Comparison of ENCODE assay signal across 10 mouse cellular contexts in genomic region chr16:32190011-32190441, GRCm38 (mm10). TPM values are rescaled to one million over a fixed set of nuclear protein-coding genes. Genes with fewer than 3 reads are reported as not detected.
DNase-seq lines count a peak whose midpoint lies in the region; ATAC-seq lines count a peak whose summit lies in the region.
"Had no signal": no experiment of that assay in that cellular context is flagged by ENCODE, and none has a peak within 500 bp of the region (broad histone marks: within the 10 kb centered on the region; RNA-seq: fewer than 3 reads in every experiment).

No protein-coding gene starts in this region.

- peaks cover 4% of the 10 kb centered on the region for H3K36me3 ChIP-seq in megakaryocyte, embryonic 14.5 days (replicated peaks; ENCODE audit: low read length)
- H3K36me3 ChIP-seq: embryonic facial prominence, embryonic 15.5 days had no signal

- peak; percentile 73 for ATAC-seq in inflammation-experienced regulatory T-cells, adult 6 months

- peaks cover 5% of the 10 kb centered on the region; the same call in 1 of the 2 replicates for H3K9me3 ChIP-seq in megakaryocyte, embryonic 14.5 days
- H3K9me3 ChIP-seq: embryonic facial prominence, embryonic 15.5 days had no signal

- peak overlapping the region; percentile 91 for H3K4me3 ChIP-seq in megakaryocyte, embryonic 14.5 days (replicated peaks)
- H3K4me3 ChIP-seq: embryonic facial prominence, embryonic 15.5 days had no signal

- DNase-seq in kidney, adult 9 months: peak; percentile 32
- DNase-seq in kidney, adult 18-20 months: no peak
- peak; percentile 21 for DNase-seq in adrenal gland, postnatal 14 days
- no peak for DNase-seq in embryo, embryonic 10 days (ENCODE audit: low spot score)
- DNase-seq in gastrocnemius, adult 8-10 months (ENCODE audit: low spot score in 2 of 2): no peak
- no peak for DNase-seq in right cerebral cortex, postnatal 36 days (ENCODE audit: low spot score in 2 of 2)

- H3K27me3 ChIP-seq in megakaryocyte, embryonic 14.5 days (replicated peaks): no peaks in the 10 kb centered on the region
- H3K27me3 ChIP-seq: embryonic facial prominence, embryonic 15.5 days had no signal

- H3K4me1 ChIP-seq in megakaryocyte, embryonic 14.5 days: peaks cover 86% of the 10 kb centered on the region
- H3K4me1 ChIP-seq: embryonic facial prominence, embryonic 15.5 days had no signal

RNA-seq across cellular contexts. Expression of gene Bex6, which starts 10.4 kb away (rescaled TPM):
- total RNA-seq in adrenal gland, postnatal 14 days (2021): not detected in 2 replicates
- polyA plus RNA-seq in inflammation-experienced regulatory T-cells, adult 6 months (2017; shearing (Covaris generic)): under 1 TPM in 2 of 3 experiments, not detected in 1; 0.38 to 0.63 TPM
- polyA plus RNA-seq in megakaryocyte, embryonic 14.5 days (2012; ENCODE audit: insufficient read depth, low replicate concordance): 1.3 TPM in 1 of 2 replicates, not detected in the other
- not detected for total RNA-seq in gastrocnemius, adult 8-10 months (2022)
- total RNA-seq: MEL had no signal

RNA-seq across cellular contexts. Expression of gene Nrros, which starts 24.6 kb away (rescaled TPM):
- total RNA-seq in adrenal gland, postnatal 14 days (2021): 8.0 and 17.4 TPM in 2 replicates
- polyA plus RNA-seq in inflammation-experienced regulatory T-cells, adult 6 months (2017; shearing (Covaris generic)): 10 to 100 TPM; 42.7 to 71.0 (median 53.2) TPM
- polyA plus RNA-seq in megakaryocyte, embryonic 14.5 days (2012; ENCODE audit: insufficient read depth, low replicate concordance): 75.8 and 110 TPM in 2 replicates
- 1 to 10 TPM in 2 of 4 experiments, under 1 TPM in 2; 0.56 to 1.7 (median 1.2) TPM for total RNA-seq in gastrocnemius, adult 8-10 months (2022)

RNA-seq across cellular contexts. Expression of gene Fbxo45, which starts 56.9 kb away (rescaled TPM):
- 17.6 and 18.4 TPM in 2 replicates for total RNA-seq in adrenal gland, postnatal 14 days (2021)
- 1 to 10 TPM; 5.1 to 5.7 (median 5.5) TPM for polyA plus RNA-seq in inflammation-experienced regulatory T-cells, adult 6 months (2017; shearing (Covaris generic))
- 0.95 and 2.2 TPM in 2 replicates for polyA plus RNA-seq in megakaryocyte, embryonic 14.5 days (2012; ENCODE audit: insufficient read depth, low replicate concordance)
- total RNA-seq in gastrocnemius, adult 8-10 months (2022): 10 to 100 TPM; 15.9 to 20.6 (median 16.7) TPM

RNA-seq across cellular contexts. Expression of gene Wdr53, which starts 57.0 kb away (rescaled TPM):
- 13.9 and 16.7 TPM in 2 replicates for total RNA-seq in adrenal gland, postnatal 14 days (2021)
- 10 to 100 TPM; 16.3 to 19.8 (median 16.7) TPM for polyA plus RNA-seq in inflammation-experienced regulatory T-cells, adult 6 months (2017; shearing (Covaris generic))
- 8.7 TPM in 1 of 2 replicates, not detected in the other for polyA plus RNA-seq in megakaryocyte, embryonic 14.5 days (2012; ENCODE audit: insufficient read depth, low replicate concordance)
- total RNA-seq in gastrocnemius, adult 8-10 months (2022): 1 to 10 TPM; 5.5 to 8.0 (median 6.5) TPM

Comparison
In these comparisons a context has a peak if more than half of its experiments do, and no peak if none do; other contexts are left out.
1. DNase-seq: peak in kidney, adult 9 months (single experiment) and adrenal gland, postnatal 14 days (single experiment); none in kidney, adult 18-20 months (single experiment), embryo, embryonic 10 days (single experiment), gastrocnemius, adult 8-10 months (0 of 2) and right cerebral cortex, postnatal 36 days (0 of 2).